Mouse (Mus musculus) frontal cortex, adult (tissue): ENCODE results near the gene Lrp1.

Experiments
- ATAC-seq: cut with Nextera tagmentation; 2 replicates; pipeline ENCODE4 v1.9.2; 2017; ENCODE audit warnings: mild to moderate bottlenecking, moderate library complexity, mixed read lengths; ENCODE audit not compliant: low TSS enrichment

Lrp1 gene

DNA sequence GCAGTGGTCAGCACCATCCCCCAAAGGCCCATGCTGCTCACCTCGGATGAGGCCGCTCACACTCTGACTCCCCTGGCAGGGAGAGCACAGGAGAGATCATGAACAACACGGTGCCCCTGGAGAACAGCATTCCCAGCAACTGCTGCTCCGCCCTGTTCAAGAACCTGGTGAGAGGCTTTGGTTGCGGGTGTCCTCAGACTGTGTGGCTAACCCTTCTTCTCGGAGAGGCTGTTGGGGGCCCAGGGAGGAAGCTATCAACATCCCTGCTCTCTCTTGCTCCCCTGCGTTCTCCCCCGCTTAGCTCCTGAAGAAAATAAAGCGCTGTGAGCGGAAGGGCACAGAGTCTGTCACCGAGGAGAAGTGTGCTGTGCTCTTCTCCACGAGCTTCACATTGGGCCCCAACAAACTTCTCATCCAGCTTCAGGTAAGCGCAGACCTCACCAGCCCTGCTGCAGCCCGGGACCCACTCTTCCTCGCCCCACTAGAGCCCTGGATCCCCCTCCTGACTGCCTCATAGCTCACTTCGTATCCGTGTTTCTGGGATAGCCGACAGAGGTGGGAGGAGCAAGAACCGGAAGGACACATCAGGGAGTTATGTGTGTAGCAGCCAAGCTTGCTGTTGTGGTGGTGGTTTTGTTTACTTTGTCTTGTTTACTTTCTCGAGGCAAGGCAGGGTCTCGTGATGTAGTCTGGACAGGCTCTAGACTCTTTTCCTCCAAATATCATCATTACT, 32.1 kb upstream of the Lrp1 start:
- ATAC-seq, result no peak

- ATAC-seq, result no peak
Measured at GRCm38 (mm10) chr10:127645791-127646190, 24.8 kb upstream of the Lrp1 start.

GRCm38 (mm10) chr10:127643553-127644238, 22.7 kb upstream of the Lrp1 start:
- peak; percentile 29; the same call in 1 of the 2 replicates for ATAC-seq

DNA sequence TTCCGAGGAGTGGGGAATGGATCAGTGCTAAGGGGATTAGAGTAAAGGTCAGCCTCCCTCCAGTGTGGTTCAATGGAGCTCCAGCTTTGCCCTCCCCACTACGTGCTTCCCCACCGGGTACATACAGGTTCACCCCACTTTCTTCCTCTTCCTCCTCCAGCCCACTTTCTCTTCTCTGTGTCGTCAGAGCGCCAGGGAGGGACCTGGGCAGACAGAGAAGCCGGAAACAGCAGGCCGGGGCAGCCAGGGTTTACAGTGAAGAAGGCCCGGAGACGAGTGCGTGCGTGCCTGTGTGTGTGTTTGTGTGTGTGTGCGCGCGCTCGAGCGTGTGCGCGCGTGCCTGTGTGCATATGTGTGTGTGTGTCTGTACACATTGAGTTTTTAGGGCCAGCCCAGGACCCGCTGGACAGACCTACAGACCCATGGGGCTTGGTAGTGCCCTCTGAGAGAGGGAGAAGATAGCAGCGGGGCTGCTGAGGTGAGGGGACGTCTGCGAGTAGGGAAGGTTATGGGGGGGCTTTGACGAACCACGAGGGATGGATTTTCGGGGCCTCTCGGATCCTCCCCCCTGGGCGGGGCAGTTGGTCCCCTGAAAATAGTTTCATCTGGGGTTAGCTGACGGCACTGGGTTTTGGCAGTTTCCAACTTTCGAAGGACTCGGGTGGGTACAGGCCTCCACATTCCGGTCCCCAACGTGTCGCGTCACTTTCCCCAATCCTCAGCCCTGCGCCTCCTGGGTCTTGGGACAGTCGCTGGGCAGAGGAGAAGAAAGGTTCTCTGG, 22.0 kb upstream of the Lrp1 start, which contains the start of gene Stat6:
Gene Stat6, plus strand, starts transcription at position 215 of the 781 bp plus-strand sequence.
- ATAC-seq, result peak; percentile 54; the same call in 1 of the 2 replicates

DNA sequence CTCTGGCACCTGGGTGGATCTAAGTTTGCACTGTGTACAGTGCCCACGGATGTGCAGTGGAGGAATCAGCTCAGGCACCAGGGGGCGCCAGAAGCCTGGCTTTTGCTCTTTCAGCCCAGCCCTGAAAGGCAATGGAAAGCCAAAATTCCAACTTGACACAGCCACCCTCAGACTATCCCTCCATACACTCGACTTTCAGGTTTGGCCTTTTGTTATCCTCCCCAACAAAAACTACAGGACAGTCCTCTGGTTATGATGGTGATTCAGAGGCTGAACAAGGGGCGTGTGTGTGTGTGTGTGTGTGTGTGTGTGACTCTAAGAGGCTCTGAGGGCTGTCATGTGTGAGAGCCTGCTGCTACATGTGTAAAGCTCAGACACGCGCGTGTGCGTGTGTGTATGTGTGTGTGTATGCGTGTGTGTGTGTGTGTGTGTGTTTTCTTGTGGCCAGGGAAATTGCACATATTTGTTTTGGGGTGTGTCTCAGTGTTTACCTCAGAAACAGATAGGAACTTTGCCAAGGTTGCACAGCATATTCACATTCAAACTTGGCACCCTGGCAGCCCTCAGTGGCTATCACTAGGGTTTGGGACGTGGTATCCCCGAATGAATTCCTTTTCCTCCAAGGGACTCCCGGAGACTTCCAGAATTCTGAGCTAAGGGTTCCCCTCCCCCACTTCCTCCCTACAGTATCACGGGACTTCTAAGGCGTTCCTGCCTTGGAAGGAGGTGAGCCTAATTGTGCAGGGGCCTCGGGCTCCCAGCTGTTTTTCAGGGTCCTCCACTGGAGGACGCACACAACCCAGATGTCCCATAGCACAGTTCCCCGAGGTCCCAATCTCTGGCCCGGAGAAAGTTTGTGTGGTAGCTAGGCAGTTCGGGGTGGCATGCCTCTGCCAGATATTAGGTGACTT, 21.2 kb upstream of the Lrp1 start:
- peak; percentile 82 for ATAC-seq

GRCm38 (mm10) chr10:127640421-127640820, 19.5 kb upstream of the Lrp1 start:
- ATAC-seq, result no peak

GRCm38 (mm10) chr10:127632668-127633271, 11.8 kb upstream of the Lrp1 start:
- ATAC-seq, result no peak

- ATAC-seq, result no peak
Measured at GRCm38 (mm10) chr10:127631261-127632214, 10.6 kb upstream of the Lrp1 start.

- ATAC-seq, result no peak
Measured at GRCm38 (mm10) chr10:127626433-127626832, 5.5 kb upstream of the Lrp1 start.

- ATAC-seq, result no peak
Measured at GRCm38 (mm10) chr10:127623439-127624216, 2.7 kb upstream of the Lrp1 start.

- no peak for ATAC-seq
Measured at GRCm38 (mm10) chr10:127622661-127623060, 1.7 kb upstream of the Lrp1 start.

- 0 out of 2 replicates have a peak, but pooled peaks have one; percentile 1 for ATAC-seq
Measured at GRCm38 (mm10) chr10:127622057-127622392, 1.1 kb upstream of the Lrp1 start.

DNA sequence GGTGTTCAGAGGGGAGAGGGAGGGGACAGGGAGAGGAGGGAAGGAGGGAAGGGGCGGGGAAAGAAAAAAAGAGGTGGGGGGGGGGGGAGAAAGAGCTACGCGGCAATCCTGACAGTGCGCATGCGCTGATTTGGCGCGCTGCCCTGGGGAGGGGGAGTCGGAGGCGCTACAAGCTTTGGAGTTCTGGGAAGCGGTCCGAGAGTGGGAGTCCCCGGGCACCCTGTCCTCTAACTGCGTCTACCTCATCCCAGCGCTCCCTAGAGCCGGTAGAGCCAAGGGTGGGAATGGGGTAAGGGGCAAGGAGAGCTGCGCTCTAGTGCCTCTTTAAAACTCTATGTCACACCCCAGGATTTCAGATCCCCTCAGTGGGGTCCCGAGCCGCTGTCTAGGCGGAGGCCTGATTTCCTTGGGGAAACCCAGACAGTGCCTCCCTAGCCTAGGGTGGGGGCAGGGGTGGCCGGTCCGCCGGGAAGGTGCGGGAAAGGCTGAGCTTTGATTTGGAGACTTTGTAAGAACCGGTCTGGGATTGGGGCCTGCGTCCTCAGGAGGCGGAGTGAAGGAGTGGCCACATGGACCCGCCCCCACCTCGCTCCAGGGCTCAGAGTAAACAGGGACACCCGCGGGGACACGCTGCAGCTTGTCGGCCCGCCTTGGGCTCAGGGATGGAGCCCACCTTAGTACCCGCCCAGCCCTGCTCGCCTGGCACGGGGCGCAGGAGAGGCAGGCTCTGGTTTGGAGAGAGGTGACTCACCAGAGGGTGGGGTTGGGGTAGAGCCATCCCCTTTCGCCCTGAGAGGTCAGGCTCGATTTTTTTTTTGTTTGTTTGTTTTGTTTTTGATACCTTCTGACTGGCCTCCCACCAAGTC, 476 bp upstream of the Lrp1 start:
- peak; percentile 85 for ATAC-seq

DNA sequence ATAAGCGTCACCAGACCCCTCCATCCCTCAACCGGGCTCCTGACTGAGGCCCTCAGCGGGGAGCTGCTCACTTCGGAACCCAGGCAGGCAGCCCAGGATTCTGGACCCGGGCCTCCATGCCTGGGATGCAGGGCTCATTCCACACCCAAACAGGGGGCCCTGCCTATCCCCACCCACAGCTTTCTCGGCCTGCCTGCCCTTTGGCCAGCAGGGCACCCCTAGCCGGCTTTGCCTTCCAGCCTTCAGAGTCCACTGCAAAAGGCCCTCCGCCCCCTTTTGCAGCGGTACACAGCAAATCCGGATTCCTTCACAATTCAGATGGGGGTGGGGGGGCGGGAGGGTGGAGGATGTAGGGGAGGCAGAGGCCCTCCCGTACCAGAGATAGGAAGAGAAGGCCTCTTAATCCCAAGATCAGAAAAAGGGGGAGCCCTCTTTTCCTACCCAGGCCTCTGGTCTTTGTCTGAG, 975 bp downstream of the Lrp1 start:
- ATAC-seq, result no peak

- no peak for ATAC-seq
Measured at GRCm38 (mm10) chr10:127619119-127619721, 1.7 kb downstream of the Lrp1 start.

DNA sequence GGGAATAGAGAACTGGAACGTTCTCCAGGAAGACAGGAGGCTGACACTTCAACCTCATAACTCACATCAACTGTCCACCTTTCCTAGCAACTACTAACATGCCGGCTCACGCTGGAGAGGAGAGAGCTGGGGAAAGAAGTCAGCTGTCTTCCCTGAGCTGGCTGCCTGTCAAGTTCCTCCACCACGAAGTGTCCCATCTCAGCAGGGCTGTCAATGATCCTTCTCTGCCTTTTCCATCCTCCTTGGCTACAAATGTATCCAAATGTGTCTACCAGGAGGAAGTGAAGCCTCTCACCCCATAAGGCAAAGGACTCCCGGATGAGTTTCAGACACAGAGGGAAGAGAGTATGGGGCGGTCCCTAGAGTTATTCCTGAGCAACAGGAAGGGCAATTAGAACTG, 2.8 kb downstream of the Lrp1 start:
- no peak for ATAC-seq

GRCm38 (mm10) chr10:127617294-127617693, 3.7 kb downstream of the Lrp1 start:
- ATAC-seq, result no peak
